ENCODE assay signal across 16 mouse cellular contexts in the genomic region with DNA sequence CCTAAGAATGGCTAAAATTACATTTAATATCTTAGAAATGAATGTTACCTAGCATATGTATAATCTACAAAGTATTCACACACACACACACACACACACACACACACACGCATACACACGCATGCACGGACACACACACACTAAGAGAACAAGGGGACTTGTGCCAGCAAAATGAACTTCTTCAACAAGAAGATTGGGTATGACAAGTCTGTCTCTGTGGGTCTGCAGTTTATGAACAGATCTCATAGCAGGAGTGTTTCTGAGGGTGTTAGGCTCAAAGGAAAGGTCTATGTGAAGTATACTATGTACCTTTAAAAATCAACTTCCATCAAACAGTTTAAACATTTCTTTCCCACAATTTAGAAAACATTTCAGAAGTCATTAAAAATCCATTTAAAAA.
"Had no signal": no experiment of that assay in that cellular context is flagged by ENCODE, and none has a peak within 500 bp of the region (broad histone marks: within the 10 kb centered on the region; RNA-seq: fewer than 3 reads in every experiment).

No protein-coding gene starts in this region.

- H3K27me3 ChIP-seq: neural tube, embryonic 12.5 days had no signal

- H3K9me3 ChIP-seq: neural tube, embryonic 12.5 days had no signal

- H3K9ac ChIP-seq: liver, embryonic 14.5 days; neural tube, embryonic 12.5 days had no signal

- DNase-seq: kidney, adult 18-20 months; kidney, postnatal 10 days; kidney, postnatal 4 days; lung, adult 18-20 months; lung, postnatal 36 days; midbrain, embryonic 14.5 days; retina, postnatal 1 day; right cerebral cortex, postnatal 4 days; spleen, adult 18-20 months; thymus, adult 2 months; thymus, postnatal 25 days had no signal

- H3K4me2 ChIP-seq: neural tube, embryonic 12.5 days had no signal

- ATAC-seq: lung, postnatal 0 days had no signal

- H3K36me3 ChIP-seq: neural tube, embryonic 12.5 days had no signal

- H3K4me3 ChIP-seq: layer of hippocampus, adult 2 months; myocyte; neural tube, embryonic 12.5 days had no signal

- H3K4me1 ChIP-seq: neural tube, embryonic 12.5 days had no signal

- H3K27ac ChIP-seq: layer of hippocampus, adult 2 months; liver, embryonic 14.5 days; neural tube, embryonic 12.5 days had no signal
